Mouse (Mus musculus) embryonic facial prominence, embryonic 11.5 days (tissue): Measurements from ENCODE around the gene Zfp458. TPM values are rescaled to one million over a fixed set of nuclear protein-coding genes. Genes with fewer than 3 reads are reported as not detected.
"Not testable (repeated sequence)": the region's sequence is repeated elsewhere in the genome, so short reads cannot be mapped to it uniquely, and the experiment has no call there.

Experiments
- ATAC-seq: fragments of 200-750 bp; cut with Nextera tagmentation; replicated peaks from 2 replicates; pipeline ENCODE4 v1.8.0; 2017; ENCODE audit warnings: low read depth; ENCODE audit not compliant: insufficient number of reproducible peaks, low FRiP score, low TSS enrichment
- DNase-seq: peaks from one replicate; pipeline ENCODE4 v3.0.0-alpha.2; 2015; ENCODE audit warnings: low spot score
- H3K27ac ChIP-seq: fragments of 300-500 bp; sonication (generic); replicated peaks from 2 replicates; pipeline ENCODE4 v1.5.1; 2014; ENCODE audit warnings: mild to moderate bottlenecking, low read depth, low read length, control low read depth
- H3K27me3 ChIP-seq: fragments of 300-500 bp; sonication (generic); 2 replicates; pipeline ENCODE4 v1.6.1; 2014; ENCODE audit warnings: mild to moderate bottlenecking, low read length, moderate library complexity, mixed read lengths; ENCODE audit not compliant: control insufficient read depth, insufficient read depth
- H3K36me3 ChIP-seq: fragments of 300-500 bp; sonication (generic); replicated peaks from 2 replicates; pipeline ENCODE4 v1.6.1; 2014; ENCODE audit warnings: low read depth, mild to moderate bottlenecking, low read length, moderate library complexity, mixed read lengths; ENCODE audit not compliant: control insufficient read depth, insufficient read depth
- H3K4me1 ChIP-seq: fragments of 300-500 bp; sonication (generic); 2 replicates; pipeline ENCODE4 v1.6.1; 2014; ENCODE audit warnings: low read length, mixed read lengths; ENCODE audit not compliant: control insufficient read depth, insufficient read depth
- H3K4me2 ChIP-seq: fragments of 300-500 bp; sonication (generic); 2 replicates; pipeline ENCODE4 v1.6.1; 2014; ENCODE audit warnings: low read depth, mild to moderate bottlenecking, control low read depth, low read length, moderate library complexity
- H3K4me3 ChIP-seq: fragments of 300-500 bp; sonication (generic); 2 replicates; pipeline ENCODE4 v1.5.1; 2014; ENCODE audit warnings: low read depth, low read length, control low read depth
- H3K9ac ChIP-seq: fragments of 300-500 bp; sonication (generic); replicated peaks from 2 replicates; pipeline ENCODE4 v1.6.1; 2014; ENCODE audit warnings: mild to moderate bottlenecking, control low read depth, low read length
- H3K9me3 ChIP-seq: fragments of 300-500 bp; sonication (generic); replicated peaks from 2 replicates; pipeline ENCODE4 v1.6.1; 2016; ENCODE audit warnings: mild to moderate bottlenecking, low read length, inconsistent platforms, mixed read lengths; ENCODE audit not compliant: control insufficient read depth
- WGBS: fragments of 180-500 bp; shearing (Covaris S2); extraction: QIAGEN DNeasy Blood & Tissue Kit; methylation state at CpG from one replicate; pipeline ENCODE4 v1.1.7; 2014; 5-methylcytosine and 5-hydroxymethylcytosine counted together
- polyA plus RNA-seq: library from polyadenylated mRNA; unstranded; fragments of >200 nt; fragmentation: Nextera tagmentation; extraction: Ambion mirVana; gene quantifications from 2 replicates; pipeline ENCODE4 v1.2.1, GENCODE M21; 2014

The Zfp458 gene
- 2.1 and 2.9 TPM in 2 replicates for polyA plus RNA-seq

GRCm38 (mm10) chr13:67278314-67278713, at the start of gene Zfp458:
Zfp458 (minus strand) TSS chr13:67278466.
- 45% methylated on average over 7 of the region's 7 CpGs for WGBS
- no peak within 1 kb of the TSS for H3K4me2 ChIP-seq
- H3K9ac ChIP-seq, result no peak within 1 kb of the TSS
- DNase-seq (peak; percentile 38), ATAC-seq (no peak)
- no peaks in the 10 kb centered on the region for H3K4me1 ChIP-seq
- no peak within 1 kb of the TSS for H3K27ac ChIP-seq
- no peaks in the 10 kb centered on the region for H3K36me3 ChIP-seq
- H3K4me3 ChIP-seq, result no peak within 1 kb of the TSS
- H3K27me3 ChIP-seq, result no peaks in the 10 kb centered on the region
- no peaks in the 10 kb centered on the region for H3K9me3 ChIP-seq

DNA sequence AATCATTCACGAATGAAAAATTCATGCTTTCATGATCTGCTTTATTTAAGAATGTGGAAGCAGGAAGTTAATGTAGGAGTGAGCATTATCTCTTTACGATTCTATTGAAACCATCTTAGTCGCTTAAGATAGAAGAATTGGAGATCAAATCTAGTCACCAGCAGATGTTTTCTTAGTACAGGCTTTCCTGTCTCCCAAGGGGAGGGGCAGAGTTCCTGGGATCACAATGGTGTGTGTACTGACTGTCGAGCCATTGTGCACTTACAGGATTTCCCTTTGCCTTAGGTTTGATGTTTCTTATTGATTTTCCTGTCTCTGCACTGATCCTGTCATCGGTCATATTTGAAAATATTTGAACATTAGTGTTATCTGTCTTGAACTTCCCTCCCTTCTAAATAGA, 28.5 kb upstream of the Zfp458 start:
- WGBS, result 34% methylated on average over 5 of the region's 5 CpGs
- peak; percentile 26; the same call in 1 of the 2 replicates for ATAC-seq
- no peaks in the 10 kb centered on the region for H3K9me3 ChIP-seq
- peak overlapping the region; percentile 2; the same call in 1 of the 2 replicates for H3K4me2 ChIP-seq
- H3K4me3 ChIP-seq, result peak overlapping the region; percentile 57; the same call in 1 of the 2 replicates
- DNase-seq, result peak; percentile 28
- H3K27me3 ChIP-seq, result no peaks in the 10 kb centered on the region
- no peaks in the 10 kb centered on the region for H3K4me1 ChIP-seq
- peak overlapping the region; percentile 65 for H3K9ac ChIP-seq
- no peaks in the 10 kb centered on the region for H3K36me3 ChIP-seq
- no peak overlapping the region for H3K27ac ChIP-seq

DNA sequence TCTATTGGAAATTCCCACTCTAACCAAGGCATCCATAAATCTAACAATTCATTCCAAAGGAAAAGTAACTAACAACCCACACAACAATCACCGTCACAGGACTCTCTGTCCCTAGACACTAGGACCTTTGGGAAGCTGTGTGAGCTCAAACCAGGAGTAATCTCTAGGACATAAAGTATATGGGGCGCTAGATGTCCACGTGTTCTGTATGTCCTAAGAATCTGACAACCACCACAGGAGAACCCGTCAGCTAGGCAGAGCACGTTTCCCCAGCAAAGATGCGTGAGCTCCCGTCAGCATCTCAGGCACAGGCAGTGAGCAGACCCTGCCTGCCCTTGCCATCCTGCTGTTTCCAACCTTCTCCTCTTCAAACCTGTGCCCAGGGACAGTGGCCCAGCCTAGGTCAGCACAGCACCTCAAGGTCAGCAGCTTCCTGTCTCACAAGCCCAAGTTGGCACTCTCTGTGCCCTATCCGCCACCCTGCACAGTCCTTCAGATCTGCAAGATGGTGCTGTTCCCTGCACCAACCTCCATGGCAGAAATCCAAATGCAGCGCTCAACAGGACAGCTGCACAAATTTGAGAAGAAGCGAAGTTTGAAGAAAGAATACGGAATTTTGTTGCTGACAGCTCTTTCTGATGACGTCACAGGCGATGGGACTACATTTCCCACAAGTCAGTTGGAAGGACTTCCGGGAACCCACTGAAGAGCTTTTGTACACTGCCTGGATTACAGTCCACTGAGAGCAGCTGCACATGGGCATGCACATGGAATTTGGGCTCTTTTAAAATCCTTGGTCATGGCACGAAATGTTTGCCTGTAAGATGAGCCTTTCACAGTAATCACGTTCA, 27.8 kb upstream of the Zfp458 start, which contains the start of gene Zfp457:
TSS of gene Zfp457 (minus strand) at position 664 of the 851 bp plus-strand sequence.
- H3K27me3 ChIP-seq, result no peaks in the 10 kb centered on the region
- H3K36me3 ChIP-seq, result no peaks in the 10 kb centered on the region
- H3K4me3 ChIP-seq, result peak within 1 kb of the TSS; percentile 57
- H3K9ac ChIP-seq, result peak within 1 kb of the TSS; percentile 65
- H3K27ac ChIP-seq, result no peak within 1 kb of the TSS
- DNase-seq (peak; percentile 95), ATAC-seq (peak; percentile 99)
- 14% methylated on average over 16 of the region's 16 CpGs for WGBS
- H3K4me2 ChIP-seq, result peak within 1 kb of the TSS; percentile 48
- no peaks in the 10 kb centered on the region for H3K4me1 ChIP-seq
- H3K9me3 ChIP-seq, result no peaks in the 10 kb centered on the region

DNA sequence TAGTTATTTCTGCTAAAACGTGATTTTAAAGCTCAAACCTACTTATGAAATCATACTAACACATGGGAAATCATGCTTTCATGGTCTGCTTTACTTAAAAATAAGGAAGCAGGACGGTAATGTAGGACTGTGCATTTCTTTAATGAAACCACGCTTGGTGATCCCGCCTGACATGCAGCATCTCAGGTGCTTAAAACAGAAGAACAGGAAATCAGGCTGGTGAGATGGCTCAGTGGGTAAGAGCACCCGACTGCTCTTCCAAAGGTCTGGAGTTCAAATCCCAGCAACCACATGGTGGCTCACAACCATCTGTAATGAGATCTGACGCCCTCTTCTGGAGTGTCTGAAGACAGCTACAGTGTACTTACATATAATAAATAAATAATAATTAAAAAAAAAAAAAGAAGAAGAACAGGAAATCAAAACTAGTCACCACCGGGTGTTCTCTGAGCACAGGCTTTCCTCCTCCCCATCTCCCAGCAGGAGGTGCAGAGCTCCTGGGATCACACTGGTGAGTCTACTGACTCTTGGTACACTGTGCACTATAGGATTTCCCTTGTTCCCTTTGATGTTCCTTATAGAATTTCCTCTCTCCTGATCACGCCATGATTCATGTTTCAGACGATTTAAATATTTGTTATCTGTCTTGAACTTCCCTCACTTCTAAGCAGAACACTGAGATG, 8.7 kb downstream of the Zfp458 start:
- H3K27ac ChIP-seq, H3K4me1 ChIP-seq: not testable (repeated sequence)
- WGBS, result 51% methylated on average over 8 of the region's 9 CpGs

DNA sequence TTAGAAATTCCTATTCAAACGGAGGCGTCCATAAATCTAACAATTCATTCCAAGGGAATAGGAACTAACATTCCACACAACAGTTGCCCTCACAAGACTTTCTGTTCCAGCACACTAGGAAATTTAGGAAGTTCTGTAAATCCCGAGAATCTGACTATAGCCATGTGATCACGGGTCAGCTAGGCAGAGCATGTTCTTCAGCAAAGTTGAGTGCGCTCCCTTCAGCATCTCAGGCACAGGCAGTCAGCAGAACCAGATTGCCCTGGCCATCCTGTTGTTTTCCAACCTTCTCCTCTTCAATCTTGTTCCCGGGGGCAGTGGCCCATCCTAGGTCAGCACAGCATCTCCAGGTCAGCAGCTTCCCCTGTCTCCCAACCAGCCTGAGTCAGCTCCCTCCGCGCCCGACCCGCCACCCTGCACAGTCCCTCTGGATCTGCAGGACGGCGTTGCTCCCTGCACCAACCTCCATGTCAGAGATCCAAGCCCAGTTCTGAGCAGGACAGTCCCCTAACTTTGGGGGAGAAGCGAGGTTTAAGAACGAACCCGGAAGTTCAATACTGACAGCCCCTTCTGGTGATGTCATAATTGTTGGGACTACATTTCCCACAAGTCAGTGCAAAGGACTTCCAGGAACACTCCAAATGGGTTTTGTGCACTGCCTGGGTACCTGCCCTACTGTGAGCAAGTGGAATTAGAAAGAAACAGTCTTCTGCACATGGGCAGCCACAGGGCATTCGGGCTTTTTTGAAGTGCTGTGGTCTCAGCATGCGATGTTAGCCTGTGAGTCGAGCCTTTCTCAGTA, 9.5 kb downstream of the Zfp458 start:
- no peaks in the 10 kb centered on the region for H3K4me1 ChIP-seq
- H3K4me2 ChIP-seq, result peak overlapping the region; percentile 61
- ATAC-seq (peak; percentile 97), DNase-seq (peak; percentile 85)
- H3K9ac ChIP-seq, result peak overlapping the region; percentile 67
- no peaks in the 10 kb centered on the region for H3K36me3 ChIP-seq
- no peak overlapping the region for H3K27ac ChIP-seq
- H3K4me3 ChIP-seq, result peak overlapping the region; percentile 66
- 7% methylated on average over 18 of the region's 18 CpGs for WGBS
- H3K27me3 ChIP-seq, result no peaks in the 10 kb centered on the region
- H3K9me3 ChIP-seq, result no peaks in the 10 kb centered on the region

More for the DNA sequence above, 8.7 kb downstream of the Zfp458 start:
- DNase-seq, H3K27me3 ChIP-seq, H3K36me3 ChIP-seq, H3K9me3 ChIP-seq: not testable (repeated sequence)
- H3K9ac ChIP-seq, result peak overlapping the region; percentile 67
- peak overlapping the region; percentile 32; the same call in 1 of the 2 replicates for H3K4me2 ChIP-seq
- H3K4me3 ChIP-seq, result peak overlapping the region; percentile 66
- peak; percentile 40; the same call in 1 of the 2 replicates for ATAC-seq

GRCm38 (mm10) chr13:67214015-67214607, 64.2 kb downstream of the Zfp458 start:
- Histone ChIP-seq H3K27ac (no peak overlapping the region), H3K9me3 (no peaks in the 10 kb centered on the region), H3K9ac (no peak overlapping the region), H3K4me3 (no peak overlapping the region), H3K4me2 (no peak overlapping the region), H3K4me1 (no peaks in the 10 kb centered on the region), H3K27me3 (no peaks in the 10 kb centered on the region), H3K36me3 (no peaks in the 10 kb centered on the region)
- DNase-seq (no peak), ATAC-seq (no peak)
- WGBS, result 57% methylated on average over 4 of the region's 4 CpGs
